Mouse (Mus musculus) heart, postnatal 10 days (tissue): Measurements from ENCODE around the gene Rbm42. TPM values are rescaled to one million over a fixed set of nuclear protein-coding genes. Genes with fewer than 3 reads are reported as not detected.

Experiments
- DNase-seq, 2 experiments: peaks; one replicate each; pipeline ENCODE4 v3.0.0; 2021
- intact Hi-C: fragments of 180-260 bp; cut with DNase I; formaldehyde crosslinking; loops from one replicate; pipeline ENCODE4 v1.15.1; 2025
- total RNA-seq, 2 experiments: library from RNA; stranded (reverse); gene quantifications; 2 replicates each; pipeline ENCODE4 v1.2.3; 2021

Rbm42 gene
- total RNA-seq, 2 experiments from 2014 or later, result 58.8 to 60.3 TPM

DNA sequence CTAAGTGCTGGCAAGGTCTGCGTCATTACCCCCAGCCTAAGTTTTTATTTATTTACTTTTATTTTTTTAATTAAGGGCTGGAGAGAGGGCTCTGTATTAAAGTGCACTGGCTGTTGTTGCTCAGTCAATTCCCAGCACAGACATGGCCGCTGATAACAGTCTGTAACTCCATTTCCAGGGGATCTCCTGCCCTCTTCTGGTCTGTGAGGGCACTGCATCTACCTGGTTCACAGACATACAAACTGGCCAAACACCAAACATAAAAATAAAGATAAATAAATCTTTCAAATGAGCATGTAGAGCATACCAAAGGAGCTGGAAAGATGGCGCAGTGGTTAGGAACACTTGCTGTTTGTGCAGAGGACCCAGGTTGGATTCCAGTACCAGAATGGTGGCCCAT lies 30.9 kb downstream of the Rbm42 start:
- intact Hi-C loops, result no loop called here
- peak in 1 of 2 experiments; percentile 53 for DNase-seq

- no peak for DNase-seq
- intact Hi-C loops, result no loop called here
Observed at GRCm38 (mm10) chr7:30618658-30619057, 31.5 kb downstream of the Rbm42 start.

DNA sequence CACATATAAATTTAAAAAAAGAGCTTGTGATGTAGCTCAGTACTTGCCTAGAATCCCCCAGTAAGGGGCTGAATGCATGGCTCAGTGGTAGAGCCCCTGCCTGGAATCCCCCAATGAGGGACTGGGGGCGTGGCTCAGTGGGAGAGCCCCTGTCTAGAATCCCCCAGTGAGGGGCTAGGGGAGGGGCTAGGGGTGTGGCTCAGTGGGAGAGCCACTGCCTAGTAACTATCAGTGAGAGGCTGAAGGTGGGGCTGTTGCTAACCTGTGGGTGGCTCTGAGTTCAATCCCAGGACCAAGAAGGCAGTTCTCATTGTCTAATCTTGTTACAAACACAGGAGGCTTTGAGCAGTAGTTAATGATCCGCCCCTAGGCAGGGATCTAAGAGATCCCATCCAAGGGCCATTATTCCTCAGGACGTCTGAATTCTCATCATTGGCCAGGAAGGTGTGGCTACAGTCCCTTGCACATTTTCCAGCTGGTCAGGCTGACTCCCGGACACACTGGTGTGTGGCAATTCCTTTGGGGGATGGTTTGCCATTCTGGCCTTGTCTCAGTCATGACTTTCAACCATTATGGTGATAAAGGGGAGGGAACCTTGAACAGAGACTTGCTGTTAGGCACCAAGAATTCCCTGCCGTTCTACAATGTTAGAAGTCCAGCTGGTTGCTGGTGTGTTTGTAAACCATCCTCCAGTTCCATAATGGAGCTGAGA lies 34.9 kb downstream of the Rbm42 start:
- intact Hi-C loops, result no loop called here
- no peak for DNase-seq

GRCm38 (mm10) chr7:30614454-30614853 lies 35.7 kb downstream of the Rbm42 start:
- intact Hi-C loops, result loop anchor here (5.0 kb wide), 1 partner anchor 242 kb away; no protein-coding TSS in a partner anchor
- DNase-seq, result no peak

DNA sequence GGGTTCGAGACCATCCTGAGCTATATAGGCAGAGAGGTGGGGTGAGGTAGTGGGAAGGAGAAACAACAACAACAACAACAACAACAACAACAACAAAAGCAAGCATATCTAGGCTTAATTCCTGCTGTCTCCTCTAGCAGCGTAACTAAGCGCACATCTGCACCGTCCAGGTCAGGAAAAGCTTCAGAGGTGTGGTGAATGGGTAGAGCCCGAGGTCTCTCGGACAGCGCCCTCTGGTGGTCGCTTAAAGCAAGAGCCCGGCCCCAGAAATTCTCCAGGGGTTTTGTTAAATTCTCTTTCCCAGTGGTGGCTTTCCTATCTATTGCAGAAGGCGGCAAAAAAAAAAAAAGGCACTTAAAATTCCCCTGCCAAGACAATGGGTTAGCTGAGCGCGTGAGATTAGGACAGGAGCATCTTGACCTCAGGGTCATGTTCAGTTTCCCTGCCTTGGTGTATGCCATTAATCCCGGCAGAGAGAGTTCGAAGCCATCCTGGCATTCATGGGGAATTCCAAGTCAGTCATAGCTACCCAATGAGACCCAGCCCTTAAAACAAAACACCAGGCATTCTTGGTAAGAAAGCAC lies 36.5 kb downstream of the Rbm42 start:
- intact Hi-C loops, result loop anchor here (1.0 to 5.0 kb wide), 2 partner anchors 24 to 241 kb away; no protein-coding TSS in a partner anchor
- peak; percentile 54 to 80 for DNase-seq

DNA sequence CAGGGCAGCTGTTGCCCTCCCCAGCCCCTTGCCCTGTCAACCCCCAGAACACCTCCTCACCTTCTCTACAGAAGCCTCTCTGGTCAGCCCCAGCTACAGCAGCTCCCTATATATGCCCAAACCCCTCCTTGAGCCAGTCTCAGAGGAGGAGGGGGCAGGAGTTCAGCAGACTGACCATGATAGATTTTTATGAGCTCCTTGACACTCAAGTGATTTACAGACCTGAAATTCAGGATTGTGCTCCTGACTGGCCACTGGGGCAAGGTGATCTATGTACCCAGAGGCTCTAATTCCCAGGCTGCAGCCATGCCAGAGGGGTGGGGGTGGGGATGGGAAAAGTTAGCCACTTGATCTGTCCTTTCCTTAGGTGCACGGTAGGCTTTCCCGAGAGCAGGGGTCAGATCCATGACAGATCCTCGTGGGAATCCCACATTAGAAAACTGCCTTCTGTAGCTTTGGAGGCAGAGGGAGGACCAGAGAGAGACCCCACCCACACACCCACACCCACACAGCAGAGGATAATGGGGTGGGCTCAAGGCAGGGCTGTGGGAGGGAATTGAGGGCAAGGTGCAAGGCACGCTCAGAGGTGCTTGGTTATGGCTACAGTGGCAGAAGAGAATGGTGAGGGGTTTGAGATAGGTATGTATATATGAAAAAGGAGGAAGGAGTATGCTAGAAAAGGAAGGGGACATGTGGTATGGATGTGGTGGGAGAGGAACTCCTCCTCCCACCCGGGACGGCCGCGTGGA lies 37.3 kb downstream of the Rbm42 start, which contains the start of gene Upk1a:
Gene Upk1a, minus strand, starts transcription at position 194 of the 749 bp plus-strand sequence.
- DNase-seq, result no peak
- intact Hi-C loops, result loop anchor here (1.0 to 5.0 kb wide), 2 partner anchors 24 to 241 kb away; no protein-coding TSS in a partner anchor

DNA sequence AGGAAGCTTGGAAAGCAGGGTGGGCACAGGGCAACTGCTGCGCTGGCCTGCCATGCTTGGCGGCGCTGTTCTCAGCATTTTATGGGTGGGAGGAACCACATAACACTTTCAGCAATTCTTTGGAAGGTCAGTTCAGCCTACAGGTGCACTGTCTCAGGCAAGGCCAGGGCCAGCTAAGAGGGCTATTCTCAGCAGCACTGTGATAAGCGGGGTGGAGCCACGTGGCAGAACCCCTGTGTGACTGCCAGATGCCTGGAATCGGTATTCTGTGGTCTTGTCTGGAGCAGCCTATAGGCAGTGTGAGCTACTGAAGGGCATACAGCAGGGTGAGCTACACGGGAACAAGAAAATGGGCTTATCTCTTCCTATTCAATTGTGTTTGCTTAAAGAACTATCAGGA lies 40.1 kb downstream of the Rbm42 start:
- intact Hi-C loops, result loop anchor here (5.0 kb wide), 1 partner anchor 238 kb away; no protein-coding TSS in a partner anchor
- DNase-seq, result peak; percentile 69 to 83

GRCm38 (mm10) chr7:30608476-30608875 lies 41.6 kb downstream of the Rbm42 start:
- no peak for DNase-seq
- intact Hi-C loops, result loop anchor here (1.0 to 5.0 kb wide), 2 partner anchors 19 to 116 kb away; partner anchors contain the start of gene Prodh2

- intact Hi-C loops, result loop anchor here (1.0 to 5.0 kb wide), 2 partner anchors 19 to 116 kb away; partner anchors contain the start of gene Prodh2
- peak; percentile 58 to 68 for DNase-seq
Observed at GRCm38 (mm10) chr7:30607706-30608309, 42.3 kb downstream of the Rbm42 start.

GRCm38 (mm10) chr7:30604944-30605343 lies 45.2 kb downstream of the Rbm42 start:
- no peak for DNase-seq
- intact Hi-C loops, result loop anchor here (5.0 kb wide), 1 partner anchor 113 kb away; the partner anchor contains the start of gene Prodh2

DNA sequence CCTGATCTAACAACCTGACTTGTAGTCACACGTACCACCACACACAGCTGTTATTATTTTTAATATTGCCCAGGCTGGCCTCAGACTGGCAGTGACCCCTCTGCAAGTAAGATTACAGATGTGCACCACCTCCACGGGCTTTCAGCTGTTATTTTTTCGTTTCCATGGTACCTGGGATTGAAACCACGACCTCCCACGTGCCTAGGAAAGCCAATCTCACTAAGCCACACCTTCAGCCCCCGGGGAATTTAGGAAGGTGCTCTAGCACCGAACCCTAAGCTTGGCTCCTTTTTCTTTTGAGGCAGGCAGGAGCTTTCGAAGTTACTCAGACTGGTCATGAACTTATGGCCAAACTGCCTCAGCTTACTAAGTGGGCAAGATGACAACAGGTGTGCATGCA lies 45.7 kb downstream of the Rbm42 start:
- intact Hi-C loops, result no loop called here
- no peak for DNase-seq

GRCm38 (mm10) chr7:30602583-30602982 lies 47.5 kb downstream of the Rbm42 start:
- intact Hi-C loops, result no loop called here
- no peak for DNase-seq

DNA sequence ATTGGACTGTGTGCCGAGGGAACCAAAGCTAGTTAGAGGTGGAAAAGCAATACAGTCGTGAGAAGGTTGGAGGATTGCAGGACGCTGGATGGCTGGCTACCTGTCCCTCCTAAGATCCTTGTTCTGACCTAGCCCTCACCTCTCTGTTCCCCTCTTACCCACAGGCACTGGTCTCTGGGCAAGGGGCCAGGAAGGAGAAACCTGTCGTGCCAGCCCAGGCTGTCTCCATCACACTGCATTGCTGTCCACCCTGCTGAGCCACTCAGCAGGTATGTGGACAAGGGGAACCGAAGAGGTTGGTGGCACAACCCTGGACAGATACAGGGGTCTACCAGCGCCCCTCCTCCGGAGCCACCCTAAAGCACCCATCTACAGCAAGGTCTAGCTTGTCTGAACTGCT lies 49.5 kb downstream of the Rbm42 start:
- intact Hi-C loops, result no loop called here
- no peak for DNase-seq

GRCm38 (mm10) chr7:30599933-30600353 lies 50.2 kb downstream of the Rbm42 start:
- intact Hi-C loops, result loop anchor here (10.0 kb wide), 1 partner anchor 365 kb away; no protein-coding TSS in a partner anchor
- peak; percentile 93 for DNase-seq

- intact Hi-C loops, result loop anchor here (10.0 kb wide), 1 partner anchor 366 kb away; no protein-coding TSS in a partner anchor
- DNase-seq, result no peak
Observed at GRCm38 (mm10) chr7:30598786-30599185, 51.3 kb downstream of the Rbm42 start, which contains the start of gene Zbtb32. Zbtb32 (minus strand) TSS chr7:30598909.

GRCm38 (mm10) chr7:30596811-30597210 lies 53.3 kb downstream of the Rbm42 start:
- DNase-seq, result no peak
- intact Hi-C loops, result loop anchor here (10.0 kb wide), 1 partner anchor 368 kb away; no protein-coding TSS in a partner anchor

GRCm38 (mm10) chr7:30596093-30596492 lies 54.0 kb downstream of the Rbm42 start:
- DNase-seq, result no peak
- intact Hi-C loops, result loop anchor here (10.0 kb wide), 1 partner anchor 369 kb away; no protein-coding TSS in a partner anchor

- no peak for DNase-seq
- intact Hi-C loops, result loop anchor here (5.0 to 10.0 kb wide), 2 partner anchors 308 to 370 kb away; no protein-coding TSS in a partner anchor
Observed at GRCm38 (mm10) chr7:30594510-30595024, 55.5 kb downstream of the Rbm42 start.

GRCm38 (mm10) chr7:30593579-30594509 lies 56.3 kb downstream of the Rbm42 start:
- intact Hi-C loops, result loop anchor here (5.0 to 10.0 kb wide), 2 partner anchors 308 to 371 kb away; no protein-coding TSS in a partner anchor
- no peak for DNase-seq
